Mouse (Mus musculus): ENCODE measurements around the gene Camta1. TPM values are rescaled to one million over a fixed set of nuclear protein-coding genes. Genes with fewer than 3 reads are reported as not detected.
A peak's percentile ranks its signal among the peaks of the same experiment; 100 is the strongest.

Gene Camta1
- total RNA-seq, 1 experiment, result 9.3 TPM

DNA sequence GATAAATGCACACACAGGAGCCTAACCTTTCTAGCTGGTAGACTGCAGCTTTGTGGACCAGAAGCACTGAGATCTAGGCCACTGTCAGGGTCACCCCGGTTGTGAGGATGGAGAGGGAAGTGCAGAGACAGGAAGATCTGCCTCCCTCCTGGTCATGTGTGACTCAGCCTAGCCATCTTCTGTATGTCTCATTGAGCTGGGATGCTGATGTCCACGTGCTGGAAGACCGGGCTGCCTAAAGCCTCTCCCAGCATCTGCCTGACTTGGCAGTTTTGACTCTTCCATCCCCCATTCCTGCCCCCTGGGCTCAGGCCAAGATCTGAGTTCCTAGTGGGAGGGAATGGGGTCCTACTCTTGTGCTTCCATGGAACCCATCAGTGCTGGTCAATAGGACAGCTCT, 557.7 kb downstream of the Camta1 start:
- no peak overlapping the region for H3K27ac ChIP-seq (ENCODE audit: insufficient read depth, low read depth, low read length, poor library complexity, severe bottlenecking)
- no peaks in the 10 kb centered on the region for H3K36me3 ChIP-seq (ENCODE audit: control insufficient read depth, insufficient read depth, low read length, poor library complexity, severe bottlenecking)
- DNase-seq (ENCODE audit: low read depth, low spot score), result no peak
- in situ Hi-C loops (cut with MboI; ENCODE audit: low sequenced_read_pairs in 2 of 2, unreplicated experiment in 2 of 2), result no loop called here
- TF ChIP-seq HCFC1 (IDR thresholded peaks at IDR 0.05; ENCODE audit: borderline replicate concordance, insufficient read depth, low read length) (no peak), ZC3H11A (IDR thresholded peaks at IDR 0.05; ENCODE audit: borderline replicate concordance, low read depth, low read length) (no peak), ZNF384 (IDR thresholded peaks at IDR 0.05; ENCODE audit: low read depth, low read length) (no peak), CHD2 (IDR thresholded peaks at IDR 0.05; ENCODE audit: low read depth, low read length) (no peak), MAFK (IDR thresholded peaks at IDR 0.05; ENCODE audit: insufficient read depth, low read depth, low read length) (no peak)
- no peak overlapping the region for H3K9ac ChIP-seq (ENCODE audit: insufficient read depth, low read depth, low read length, poor library complexity, severe bottlenecking)
- no peak overlapping the region for H3K4me3 ChIP-seq (ENCODE audit: insufficient read depth in 1 of 2, low read depth in 1 of 2, low read length in 2 of 2, poor library complexity in 1 of 2, severe bottlenecking in 1 of 2)
- H3K9me3 ChIP-seq (ENCODE audit: control insufficient read depth, insufficient read depth, low read depth, low read length), result no peaks in the 10 kb centered on the region
- H3K4me1 ChIP-seq (ENCODE audit: control insufficient read depth in 2 of 2, insufficient read depth in 2 of 2, low read length in 2 of 2, poor library complexity in 1 of 2), result no peaks in the 10 kb centered on the region; a peak in 2 of 4 replicates

GRCm38 (mm10) chr4:151303436-151303835, 558.2 kb downstream of the Camta1 start:
- Histone ChIP-seq H3K36me3 (ENCODE audit: control insufficient read depth, insufficient read depth, low read length, poor library complexity, severe bottlenecking) (no peaks in the 10 kb centered on the region), H3K9ac (ENCODE audit: insufficient read depth, low read depth, low read length, poor library complexity, severe bottlenecking) (no peak overlapping the region), H3K27ac (ENCODE audit: insufficient read depth, low read depth, low read length, poor library complexity, severe bottlenecking) (no peak overlapping the region), H3K4me3 (ENCODE audit: insufficient read depth in 1 of 2, low read depth in 1 of 2, low read length in 2 of 2, poor library complexity in 1 of 2, severe bottlenecking in 1 of 2) (no peak overlapping the region), H3K4me1 (ENCODE audit: control insufficient read depth in 2 of 2, insufficient read depth in 2 of 2, low read length in 2 of 2, poor library complexity in 1 of 2) (no peaks in the 10 kb centered on the region; a peak in 2 of 4 replicates), H3K9me3 (ENCODE audit: control insufficient read depth, insufficient read depth, low read depth, low read length) (no peaks in the 10 kb centered on the region)
- TF ChIP-seq ZC3H11A (IDR thresholded peaks at IDR 0.05; ENCODE audit: borderline replicate concordance, low read depth, low read length) (no peak), CHD2 (IDR thresholded peaks at IDR 0.05; ENCODE audit: low read depth, low read length) (no peak), MAFK (IDR thresholded peaks at IDR 0.05; ENCODE audit: insufficient read depth, low read depth, low read length) (no peak), HCFC1 (IDR thresholded peaks at IDR 0.05; ENCODE audit: borderline replicate concordance, insufficient read depth, low read length) (no peak), ZNF384 (IDR thresholded peaks at IDR 0.05; ENCODE audit: low read depth, low read length) (no peak)
- DNase-seq (ENCODE audit: low read depth, low spot score), result no peak
- in situ Hi-C loops (cut with MboI; ENCODE audit: low sequenced_read_pairs in 2 of 2, unreplicated experiment in 2 of 2), result no loop called here

- Histone ChIP-seq H3K36me3 (ENCODE audit: control insufficient read depth, insufficient read depth, low read length, poor library complexity, severe bottlenecking) (no peaks in the 10 kb centered on the region), H3K4me1 (ENCODE audit: control insufficient read depth in 2 of 2, insufficient read depth in 2 of 2, low read length in 2 of 2, poor library complexity in 1 of 2) (no peaks in the 10 kb centered on the region; a peak in 2 of 4 replicates), H3K9ac (ENCODE audit: insufficient read depth, low read depth, low read length, poor library complexity, severe bottlenecking) (no peak overlapping the region), H3K27ac (ENCODE audit: insufficient read depth, low read depth, low read length, poor library complexity, severe bottlenecking) (no peak overlapping the region), H3K4me3 (ENCODE audit: insufficient read depth in 1 of 2, low read depth in 1 of 2, low read length in 2 of 2, poor library complexity in 1 of 2, severe bottlenecking in 1 of 2) (no peak overlapping the region), H3K9me3 (ENCODE audit: control insufficient read depth, insufficient read depth, low read depth, low read length) (no peaks in the 10 kb centered on the region)
- in situ Hi-C loops (cut with MboI; ENCODE audit: low sequenced_read_pairs in 2 of 2, unreplicated experiment in 2 of 2), result no loop called here
- DNase-seq (ENCODE audit: low read depth, low spot score), result peak; percentile 80
- TF ChIP-seq HCFC1 (IDR thresholded peaks at IDR 0.05; ENCODE audit: borderline replicate concordance, insufficient read depth, low read length) (peak; percentile 60; the same call in 1 of the 2 replicates), ZC3H11A (IDR thresholded peaks at IDR 0.05; ENCODE audit: borderline replicate concordance, low read depth, low read length) (peak; percentile 57; the same call in 1 of the 2 replicates), MAFK (IDR thresholded peaks at IDR 0.05; ENCODE audit: insufficient read depth, low read depth, low read length) (peak; percentile 49; the same call in 1 of the 2 replicates), ZNF384 (IDR thresholded peaks at IDR 0.05; ENCODE audit: low read depth, low read length) (no peak)
Observed at GRCm38 (mm10) chr4:151302195-151303126, 559.2 kb downstream of the Camta1 start.

GRCm38 (mm10) chr4:151301337-151301736, 560.3 kb downstream of the Camta1 start:
- H3K9ac ChIP-seq (ENCODE audit: insufficient read depth, low read depth, low read length, poor library complexity, severe bottlenecking), result no peak overlapping the region
- no peak overlapping the region for H3K27ac ChIP-seq (ENCODE audit: insufficient read depth, low read depth, low read length, poor library complexity, severe bottlenecking)
- no peak for DNase-seq (ENCODE audit: low read depth, low spot score)
- H3K36me3 ChIP-seq (ENCODE audit: control insufficient read depth, insufficient read depth, low read length, poor library complexity, severe bottlenecking), result no peaks in the 10 kb centered on the region
- H3K4me1 ChIP-seq (ENCODE audit: control insufficient read depth in 2 of 2, insufficient read depth in 2 of 2, low read length in 2 of 2, poor library complexity in 1 of 2), result no peaks in the 10 kb centered on the region; a peak in 2 of 4 replicates
- TF ChIP-seq ZNF384 (IDR thresholded peaks at IDR 0.05; ENCODE audit: low read depth, low read length) (no peak), CHD2 (IDR thresholded peaks at IDR 0.05; ENCODE audit: low read depth, low read length) (no peak), HCFC1 (IDR thresholded peaks at IDR 0.05; ENCODE audit: borderline replicate concordance, insufficient read depth, low read length) (no peak), MAFK (IDR thresholded peaks at IDR 0.05; ENCODE audit: insufficient read depth, low read depth, low read length) (no peak), ZC3H11A (IDR thresholded peaks at IDR 0.05; ENCODE audit: borderline replicate concordance, low read depth, low read length) (no peak)
- in situ Hi-C loops (cut with MboI; ENCODE audit: low sequenced_read_pairs in 2 of 2, unreplicated experiment in 2 of 2), result no loop called here
- no peak overlapping the region for H3K4me3 ChIP-seq (ENCODE audit: insufficient read depth in 1 of 2, low read depth in 1 of 2, low read length in 2 of 2, poor library complexity in 1 of 2, severe bottlenecking in 1 of 2)
- no peaks in the 10 kb centered on the region for H3K9me3 ChIP-seq (ENCODE audit: control insufficient read depth, insufficient read depth, low read depth, low read length)

All from ES-E14 (cell line).